Mouse (Mus musculus): ENCODE results near the gene Oxt. TPM values are rescaled to one million over a fixed set of nuclear protein-coding genes. Genes with fewer than 3 reads are reported as not detected.

Oxt gene
- total RNA-seq (2014; fragmentation: Nextera tagmentation) (not detected in 2 replicates), total RNA-seq (2017) (not detected in 2 replicates), polyA plus RNA-seq (2012) (not detected in 2 replicates)

DNA sequence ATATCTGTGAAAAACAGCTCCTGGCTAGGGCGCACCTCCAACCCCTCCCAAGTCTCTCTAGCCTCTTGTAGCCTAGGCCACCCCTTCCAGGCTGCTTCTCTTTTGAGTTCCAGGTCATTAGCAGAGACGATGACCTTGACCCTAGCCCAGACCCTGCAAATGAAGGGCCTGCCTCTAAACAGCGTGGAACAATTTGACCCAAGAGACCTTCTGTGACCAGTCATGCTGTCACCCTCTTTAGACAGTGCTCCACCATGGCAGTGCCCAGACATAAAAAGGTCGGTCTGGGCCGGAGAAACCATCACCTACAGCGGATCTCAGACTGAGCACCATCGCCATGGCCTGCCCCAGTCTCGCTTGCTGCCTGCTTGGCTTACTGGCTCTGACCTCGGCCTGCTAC, at the start of gene Oxt:
Gene Oxt, plus strand, starts transcription at position 301 of the 400 bp plus-strand sequence.
- no peak within 1 kb of the TSS for H3K4me3 ChIP-seq (ENCODE audit: low read depth, low read length)
- peaks cover 64% of the 10 kb centered on the region for H3K27me3 ChIP-seq (ENCODE audit: insufficient read depth, low read length)
- TF ChIP-seq POLR2AphosphoS5 (IDR thresholded peaks at IDR 0.05; ENCODE audit: insufficient replicate concordance, low read depth, low read length) (no peak), TAL1 (conservative IDR thresholded peaks at IDR 0.05; ENCODE audit: low read depth, low read length) (no peak), GATA2 (IDR thresholded peaks at IDR 0.05; ENCODE audit: borderline replicate concordance, low read depth, low read length) (no peak), GATA1 (IDR thresholded peaks at IDR 0.05; ENCODE audit: borderline replicate concordance, low read length) (no peak), CTCF (IDR thresholded peaks at IDR 0.05; ENCODE audit: low read depth, low read length) (no peak)
- no peaks in the 10 kb centered on the region for H3K9me3 ChIP-seq (replicated peaks)
- H3K36me3 ChIP-seq (replicated peaks), result no peaks in the 10 kb centered on the region
- ATAC-seq (ENCODE audit: extremely low read depth, insufficient number of reproducible peaks, low FRiP score, poor library complexity, severe bottlenecking) (no peak), DNase-seq (ENCODE audit: low spot score) (no peak)
- peaks cover 13% of the 10 kb centered on the region for H3K4me1 ChIP-seq (ENCODE audit: insufficient read depth, low read depth, low read length)

DNA sequence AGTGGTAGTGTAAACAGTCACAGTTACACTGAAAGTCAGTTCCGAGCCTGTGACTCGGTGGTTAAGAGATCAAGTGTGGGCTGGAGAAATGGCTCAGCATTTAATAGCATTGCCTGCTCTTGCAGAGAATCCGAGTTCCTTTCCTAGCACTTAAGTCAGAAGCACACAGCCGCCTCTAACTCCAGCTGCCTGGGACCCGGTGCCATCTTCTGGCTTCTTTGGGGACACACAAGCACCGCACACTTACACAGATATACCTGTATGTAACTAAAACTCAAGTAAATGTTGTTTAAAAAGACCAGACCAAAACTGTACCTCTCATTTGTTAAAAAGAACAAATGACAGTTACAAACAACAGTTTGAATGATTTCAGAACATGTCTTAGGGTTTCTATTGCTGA, 47.5 kb upstream of the Oxt start:
- no peak overlapping the region for H3K4me3 ChIP-seq (ENCODE audit: low read depth, low read length)
- H3K4me1 ChIP-seq (ENCODE audit: insufficient read depth, low read depth, low read length), result peaks cover 4% of the 10 kb centered on the region
- no peaks in the 10 kb centered on the region for H3K27me3 ChIP-seq (ENCODE audit: insufficient read depth, low read length)
- TF ChIP-seq GATA1 (IDR thresholded peaks at IDR 0.05; ENCODE audit: borderline replicate concordance, low read length), result no peak
- no peak for TF ChIP-seq TAL1 (conservative IDR thresholded peaks at IDR 0.05; ENCODE audit: low read depth, low read length)
- no peak for TF ChIP-seq POLR2AphosphoS5 (IDR thresholded peaks at IDR 0.05; ENCODE audit: insufficient replicate concordance, low read depth, low read length)
- no peak for TF ChIP-seq GATA2 (IDR thresholded peaks at IDR 0.05; ENCODE audit: borderline replicate concordance, low read depth, low read length)
- no peak for TF ChIP-seq CTCF (IDR thresholded peaks at IDR 0.05; ENCODE audit: low read depth, low read length)
- no peak for DNase-seq (ENCODE audit: low spot score)
- H3K9me3 ChIP-seq (replicated peaks), result no peaks in the 10 kb centered on the region
- no peak for ATAC-seq (ENCODE audit: extremely low read depth, insufficient number of reproducible peaks, low FRiP score, poor library complexity, severe bottlenecking)
- peaks cover 80% of the 10 kb centered on the region for H3K36me3 ChIP-seq (replicated peaks)

DNA sequence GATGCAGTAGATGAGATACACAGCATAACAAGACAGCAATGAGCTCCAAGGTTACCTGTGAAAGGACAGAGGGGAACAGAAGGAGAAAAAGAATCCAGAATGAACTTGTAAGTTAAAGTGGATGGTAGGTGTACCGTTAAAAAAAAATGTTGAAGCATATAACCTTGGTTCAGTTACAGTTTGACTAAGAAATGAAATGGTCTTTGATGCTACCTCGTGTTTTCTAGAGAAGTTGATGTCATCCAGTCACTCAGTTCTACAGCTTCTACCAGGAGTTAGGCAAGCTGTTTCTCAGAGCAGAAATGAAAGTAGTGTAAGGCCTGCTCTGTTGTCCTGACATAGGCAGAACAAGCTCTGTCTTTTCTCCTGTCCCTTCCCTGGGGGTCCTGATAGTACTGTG, 46.7 kb upstream of the Oxt start:
- no peak overlapping the region for H3K4me3 ChIP-seq (ENCODE audit: low read depth, low read length)
- H3K27me3 ChIP-seq (ENCODE audit: insufficient read depth, low read length), result no peaks in the 10 kb centered on the region
- TF ChIP-seq GATA2 (IDR thresholded peaks at IDR 0.05; ENCODE audit: borderline replicate concordance, low read depth, low read length) (no peak), POLR2AphosphoS5 (IDR thresholded peaks at IDR 0.05; ENCODE audit: insufficient replicate concordance, low read depth, low read length) (no peak), GATA1 (IDR thresholded peaks at IDR 0.05; ENCODE audit: borderline replicate concordance, low read length) (no peak), TAL1 (conservative IDR thresholded peaks at IDR 0.05; ENCODE audit: low read depth, low read length) (no peak), CTCF (IDR thresholded peaks at IDR 0.05; ENCODE audit: low read depth, low read length) (no peak)
- ATAC-seq (ENCODE audit: extremely low read depth, insufficient number of reproducible peaks, low FRiP score, poor library complexity, severe bottlenecking), result no peak
- no peak for DNase-seq (ENCODE audit: low spot score)
- H3K36me3 ChIP-seq (replicated peaks), result peaks cover 79% of the 10 kb centered on the region
- no peaks in the 10 kb centered on the region for H3K9me3 ChIP-seq (replicated peaks)
- peaks cover 4% of the 10 kb centered on the region for H3K4me1 ChIP-seq (ENCODE audit: insufficient read depth, low read depth, low read length)

DNA sequence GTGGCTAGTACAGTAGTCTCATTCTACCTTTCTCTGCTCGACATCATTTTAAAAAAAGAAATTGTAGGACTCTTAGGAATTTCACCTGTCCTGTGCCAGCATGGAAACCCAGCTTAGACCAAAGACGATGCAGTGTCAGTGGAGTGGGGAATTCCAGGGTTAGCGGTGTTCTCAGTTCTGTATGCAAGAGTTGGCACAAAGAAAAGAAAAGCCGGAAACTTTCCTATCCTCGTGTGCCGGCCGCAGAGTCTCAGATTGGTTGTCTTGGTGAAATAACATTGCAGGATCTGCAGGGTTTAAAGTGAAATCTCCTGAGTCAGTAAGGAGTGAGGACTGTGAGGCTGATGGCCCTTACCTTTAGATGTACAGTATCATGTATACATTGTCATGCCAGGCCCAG, 46.0 kb upstream of the Oxt start:
- H3K27me3 ChIP-seq (ENCODE audit: insufficient read depth, low read length), result no peaks in the 10 kb centered on the region
- DNase-seq (ENCODE audit: low spot score) (no peak), ATAC-seq (ENCODE audit: extremely low read depth, insufficient number of reproducible peaks, low FRiP score, poor library complexity, severe bottlenecking) (no peak)
- TF ChIP-seq POLR2AphosphoS5 (IDR thresholded peaks at IDR 0.05; ENCODE audit: insufficient replicate concordance, low read depth, low read length), result no peak
- no peak for TF ChIP-seq TAL1 (conservative IDR thresholded peaks at IDR 0.05; ENCODE audit: low read depth, low read length)
- no peak for TF ChIP-seq CTCF (IDR thresholded peaks at IDR 0.05; ENCODE audit: low read depth, low read length)
- no peak for TF ChIP-seq GATA2 (IDR thresholded peaks at IDR 0.05; ENCODE audit: borderline replicate concordance, low read depth, low read length)
- TF ChIP-seq GATA1 (IDR thresholded peaks at IDR 0.05; ENCODE audit: borderline replicate concordance, low read length), result no peak
- no peak overlapping the region for H3K4me3 ChIP-seq (ENCODE audit: low read depth, low read length)
- H3K36me3 ChIP-seq (replicated peaks), result peaks cover 78% of the 10 kb centered on the region
- peaks cover 3% of the 10 kb centered on the region for H3K4me1 ChIP-seq (ENCODE audit: insufficient read depth, low read depth, low read length)
- H3K9me3 ChIP-seq (replicated peaks), result no peaks in the 10 kb centered on the region

DNA sequence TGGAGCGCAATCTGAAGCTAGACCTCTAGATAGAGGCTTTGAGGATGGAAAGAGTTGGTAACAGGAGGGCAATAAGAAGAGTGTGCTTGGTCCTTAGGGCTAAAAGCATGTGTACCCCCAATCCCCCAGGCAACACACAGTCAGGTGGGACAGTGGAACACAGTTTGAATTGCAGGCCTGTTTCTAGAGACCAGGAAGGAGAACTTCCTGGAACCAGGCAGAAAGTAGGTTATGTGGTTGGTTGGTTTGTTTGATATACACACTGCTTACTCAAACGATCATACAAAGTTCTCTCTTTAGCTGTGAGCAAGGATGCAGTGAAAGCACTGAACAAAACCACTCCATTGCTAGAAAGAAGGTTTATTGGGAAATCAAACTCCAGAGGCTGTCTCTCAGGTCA, 43.8 kb upstream of the Oxt start:
- ATAC-seq (ENCODE audit: extremely low read depth, insufficient number of reproducible peaks, low FRiP score, poor library complexity, severe bottlenecking) (no peak), DNase-seq (ENCODE audit: low spot score) (no peak)
- Histone ChIP-seq H3K27me3 (ENCODE audit: insufficient read depth, low read length) (no peaks in the 10 kb centered on the region), H3K9me3 (replicated peaks) (no peaks in the 10 kb centered on the region), H3K4me1 (ENCODE audit: insufficient read depth, low read depth, low read length) (no peaks in the 10 kb centered on the region), H3K36me3 (replicated peaks) (peaks cover 79% of the 10 kb centered on the region), H3K4me3 (ENCODE audit: low read depth, low read length) (no peak overlapping the region)
- TF ChIP-seq TAL1 (conservative IDR thresholded peaks at IDR 0.05; ENCODE audit: low read depth, low read length), result no peak
- no peak for TF ChIP-seq GATA1 (IDR thresholded peaks at IDR 0.05; ENCODE audit: borderline replicate concordance, low read length)
- no peak for TF ChIP-seq GATA2 (IDR thresholded peaks at IDR 0.05; ENCODE audit: borderline replicate concordance, low read depth, low read length)
- TF ChIP-seq CTCF (IDR thresholded peaks at IDR 0.05; ENCODE audit: low read depth, low read length), result no peak
- TF ChIP-seq POLR2AphosphoS5 (IDR thresholded peaks at IDR 0.05; ENCODE audit: insufficient replicate concordance, low read depth, low read length), result no peak

DNA sequence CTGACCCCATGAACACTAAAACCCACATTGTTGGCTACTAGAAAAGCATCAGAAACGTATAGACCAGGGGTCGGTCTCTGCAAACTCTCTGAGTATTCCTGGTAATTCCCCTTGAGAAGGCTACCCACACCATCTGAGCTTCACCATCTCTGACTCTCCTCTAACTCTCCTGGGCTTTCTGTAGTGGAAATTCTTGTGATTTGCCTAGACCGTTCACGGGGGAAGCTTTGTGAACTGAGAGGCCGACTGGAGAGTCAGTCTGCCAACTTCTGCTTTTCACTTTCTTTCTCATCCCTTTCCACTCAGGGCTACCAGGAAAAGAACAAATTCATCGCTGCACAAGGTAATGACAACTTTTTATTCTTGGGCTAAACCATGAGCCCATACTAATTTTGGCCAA, 41.0 kb upstream of the Oxt start:
- peaks cover 86% of the 10 kb centered on the region for H3K36me3 ChIP-seq (replicated peaks)
- H3K4me1 ChIP-seq (ENCODE audit: insufficient read depth, low read depth, low read length), result no peaks in the 10 kb centered on the region
- TF ChIP-seq TAL1 (conservative IDR thresholded peaks at IDR 0.05; ENCODE audit: low read depth, low read length) (no peak), CTCF (IDR thresholded peaks at IDR 0.05; ENCODE audit: low read depth, low read length) (no peak), POLR2AphosphoS5 (IDR thresholded peaks at IDR 0.05; ENCODE audit: insufficient replicate concordance, low read depth, low read length) (no peak), GATA1 (IDR thresholded peaks at IDR 0.05; ENCODE audit: borderline replicate concordance, low read length) (no peak), GATA2 (IDR thresholded peaks at IDR 0.05; ENCODE audit: borderline replicate concordance, low read depth, low read length) (no peak)
- no peaks in the 10 kb centered on the region for H3K9me3 ChIP-seq (replicated peaks)
- H3K27me3 ChIP-seq (ENCODE audit: insufficient read depth, low read length), result no peaks in the 10 kb centered on the region
- DNase-seq (ENCODE audit: low spot score) (no peak), ATAC-seq (ENCODE audit: extremely low read depth, insufficient number of reproducible peaks, low FRiP score, poor library complexity, severe bottlenecking) (no peak)
- no peak overlapping the region for H3K4me3 ChIP-seq (ENCODE audit: low read depth, low read length)
